Mouse (Mus musculus): ENCODE data around the gene Tfcp2l1. TPM values are rescaled to one million over a fixed set of nuclear protein-coding genes. Genes with fewer than 3 reads are reported as not detected.

Gene Tfcp2l1
- polyA plus RNA-seq, 1 experiment from 2014 or later: 0.15 TPM

DNA sequence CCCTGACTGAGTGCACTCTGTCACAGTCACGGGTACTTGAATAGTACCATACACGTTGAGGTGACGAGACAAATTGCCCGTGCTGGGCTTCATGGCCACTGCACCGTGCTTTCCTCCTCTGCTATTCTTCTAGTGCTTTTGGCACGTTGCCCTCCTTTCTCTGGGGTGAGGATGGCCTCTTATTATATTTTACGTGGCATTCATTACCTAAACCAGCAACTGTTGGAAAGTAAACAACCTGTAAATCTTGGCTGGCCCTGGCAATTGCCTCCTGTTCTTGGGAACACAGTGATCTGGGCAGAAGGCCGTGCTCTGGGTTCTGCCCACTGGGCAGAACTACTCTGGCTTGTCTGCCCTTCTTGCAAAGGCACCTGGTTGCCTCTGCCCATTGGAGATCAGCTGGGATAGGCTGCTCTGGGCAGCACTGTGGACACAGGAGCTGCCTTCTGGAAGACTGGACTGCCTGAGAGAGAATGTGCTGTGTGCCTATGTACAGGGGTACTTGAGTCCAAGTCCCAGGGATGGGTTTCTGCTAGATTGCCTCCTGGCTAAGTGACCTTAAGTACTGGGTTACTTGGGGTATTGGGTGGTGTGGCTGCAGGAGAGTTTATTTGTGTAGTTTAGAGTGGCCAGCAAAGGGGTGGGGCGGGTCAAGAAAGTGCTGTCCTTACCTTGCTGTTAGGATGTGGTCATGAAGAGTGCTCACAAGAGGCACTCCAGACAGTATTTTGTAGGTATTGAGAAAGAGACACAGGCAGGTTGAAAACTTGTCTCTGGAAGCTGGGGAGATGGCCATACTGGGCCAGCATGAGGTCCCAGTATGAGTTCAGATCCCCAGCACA lies 15.6 kb downstream of the Tfcp2l1 start:
- no peak for DNase-seq (ENCODE audit: low spot score)
- Histone ChIP-seq H3K4me1 (replicated peaks; ENCODE audit: control insufficient read depth, insufficient read depth, low read length) (no peaks in the 10 kb centered on the region), H3K4me2 (replicated peaks; ENCODE audit: low read depth, low read length) (no peak overlapping the region), H3K27ac (ENCODE audit: low read depth, low read length) (no peak overlapping the region), H3K9me3 (ENCODE audit: control insufficient read depth, low read length) (no peaks in the 10 kb centered on the region), H3K4me3 (ENCODE audit: low read depth, low read length) (no peak overlapping the region), H3K27me3 (ENCODE audit: control insufficient read depth, insufficient read depth, low read length) (no peaks in the 10 kb centered on the region), H3K9ac (ENCODE audit: low read depth, low read length) (no peak overlapping the region), H3K36me3 (ENCODE audit: control insufficient read depth, insufficient read depth, low read length) (no peaks in the 10 kb centered on the region)
- no peak for ATAC-seq (ENCODE audit: low FRiP score)
- WGBS: 45% methylated on average over 9 of the region's 9 CpGs

DNA sequence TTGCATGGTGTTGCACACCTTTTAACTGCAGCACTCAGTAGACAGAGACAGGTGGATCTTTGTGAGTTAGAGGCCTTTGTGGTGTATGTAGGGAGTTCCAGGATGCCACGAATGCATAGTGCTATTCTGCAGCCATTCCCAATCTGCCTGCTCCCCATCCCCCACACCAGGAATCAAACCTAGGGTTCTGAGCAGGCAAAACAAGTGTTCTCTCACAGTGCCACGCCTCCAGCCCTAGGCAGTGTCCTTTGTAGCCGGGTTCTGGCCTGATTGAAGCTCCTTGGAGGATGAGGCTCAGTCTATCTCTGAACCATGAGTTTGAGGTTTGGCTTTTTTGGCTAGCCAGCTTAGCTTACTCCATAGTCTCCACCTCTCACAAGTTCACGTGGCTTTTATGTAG lies 18.0 kb downstream of the Tfcp2l1 start:
- no peak for ATAC-seq (ENCODE audit: low FRiP score)

DNA sequence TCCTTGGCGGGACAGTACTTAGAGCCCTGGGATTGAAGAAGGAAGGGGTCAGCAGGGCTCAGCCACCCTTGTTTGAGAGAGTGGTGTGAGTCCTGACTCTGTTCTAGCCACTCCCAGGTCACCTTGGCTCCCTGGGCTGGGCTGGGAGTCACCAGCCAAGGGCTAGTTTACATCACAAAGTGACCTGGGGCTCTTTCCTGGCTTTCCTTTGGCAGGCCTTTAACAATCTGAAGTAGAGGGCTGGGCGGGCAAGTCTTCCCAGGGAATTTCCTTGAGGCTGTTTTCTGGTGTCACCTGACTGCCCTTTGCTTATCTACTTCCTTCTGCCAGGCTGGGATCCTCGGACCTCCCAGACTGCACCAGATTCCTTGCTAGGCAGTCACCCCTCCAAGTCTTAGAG lies 20.3 kb downstream of the Tfcp2l1 start:
- Histone ChIP-seq H3K27me3 (ENCODE audit: control insufficient read depth, insufficient read depth, low read length) (no peaks in the 10 kb centered on the region), H3K36me3 (ENCODE audit: control insufficient read depth, insufficient read depth, low read length) (no peaks in the 10 kb centered on the region), H3K9me3 (ENCODE audit: control insufficient read depth, low read length) (no peaks in the 10 kb centered on the region), H3K4me1 (replicated peaks; ENCODE audit: control insufficient read depth, insufficient read depth, low read length) (no peaks in the 10 kb centered on the region), H3K9ac (ENCODE audit: low read depth, low read length) (no peak overlapping the region), H3K4me2 (replicated peaks; ENCODE audit: low read depth, low read length) (no peak overlapping the region), H3K27ac (ENCODE audit: low read depth, low read length) (no peak overlapping the region), H3K4me3 (ENCODE audit: low read depth, low read length) (no peak overlapping the region)
- no peak for ATAC-seq (ENCODE audit: low FRiP score)
- DNase-seq (ENCODE audit: low spot score): no peak
- 20% methylated on average over 3 of the region's 3 CpGs for WGBS

More for the DNA sequence above, 18.0 kb downstream of the Tfcp2l1 start:
- Histone ChIP-seq H3K4me1 (replicated peaks; ENCODE audit: control insufficient read depth, insufficient read depth, low read length) (no peaks in the 10 kb centered on the region), H3K9me3 (ENCODE audit: control insufficient read depth, low read length) (no peaks in the 10 kb centered on the region), H3K27me3 (ENCODE audit: control insufficient read depth, insufficient read depth, low read length) (no peaks in the 10 kb centered on the region), H3K36me3 (ENCODE audit: control insufficient read depth, insufficient read depth, low read length) (no peaks in the 10 kb centered on the region), H3K27ac (ENCODE audit: low read depth, low read length) (no peak overlapping the region), H3K4me2 (replicated peaks; ENCODE audit: low read depth, low read length) (no peak overlapping the region), H3K4me3 (ENCODE audit: low read depth, low read length) (no peak overlapping the region), H3K9ac (ENCODE audit: low read depth, low read length) (no peak overlapping the region)
- WGBS: 67% methylated on average over 4 of the region's 4 CpGs
- DNase-seq (ENCODE audit: low spot score): no peak

DNA sequence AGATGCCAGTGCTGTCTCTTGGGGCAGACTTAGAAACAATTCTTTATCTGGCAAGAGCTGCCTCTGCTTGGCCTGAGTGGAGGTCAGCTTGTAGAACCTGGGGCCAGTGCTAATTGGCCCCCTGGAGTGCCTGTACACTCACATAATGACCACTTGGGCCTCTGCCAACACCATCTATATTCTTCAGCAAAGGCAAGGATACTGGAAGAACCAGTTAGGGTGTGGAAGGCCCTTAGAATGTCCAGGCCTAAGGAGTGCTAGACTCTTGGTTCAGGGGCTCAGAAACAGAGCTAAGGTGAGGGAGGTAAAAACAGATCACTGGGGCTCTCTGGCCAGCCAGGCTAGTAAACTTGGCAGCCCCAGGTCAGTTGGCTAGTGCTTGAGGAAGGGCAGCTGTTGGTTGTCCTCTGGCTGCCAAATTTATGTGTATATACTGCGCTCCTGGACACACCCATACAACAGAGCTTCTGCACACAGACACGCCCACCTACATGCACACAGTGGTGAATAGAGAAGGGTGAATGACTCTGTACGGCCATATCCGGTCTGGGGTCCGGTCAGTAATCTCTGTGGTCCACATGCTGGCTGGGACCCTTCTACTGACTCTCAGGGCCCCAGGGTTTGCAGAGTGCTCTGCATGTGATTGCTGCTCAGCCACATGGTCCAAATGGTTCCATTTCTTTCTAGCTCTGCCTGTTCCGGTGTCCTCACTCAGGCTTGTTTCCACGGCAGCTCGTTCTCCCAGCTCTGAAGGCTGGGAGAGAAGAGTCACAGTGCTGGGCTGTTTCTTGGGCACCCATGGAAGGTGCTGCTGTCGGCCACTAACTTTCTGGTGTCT lies 22.4 kb downstream of the Tfcp2l1 start:
- no peaks in the 10 kb centered on the region for H3K4me1 ChIP-seq (replicated peaks; ENCODE audit: control insufficient read depth, insufficient read depth, low read length)
- no peaks in the 10 kb centered on the region for H3K9me3 ChIP-seq (ENCODE audit: control insufficient read depth, low read length)
- H3K36me3 ChIP-seq (ENCODE audit: control insufficient read depth, insufficient read depth, low read length): no peaks in the 10 kb centered on the region
- DNase-seq (ENCODE audit: low spot score) (no peak), ATAC-seq (ENCODE audit: low FRiP score) (no peak)
- H3K4me2 ChIP-seq (replicated peaks; ENCODE audit: low read depth, low read length): no peak overlapping the region
- WGBS: 74% methylated on average over 9 of the region's 9 CpGs
- H3K27ac ChIP-seq (ENCODE audit: low read depth, low read length): no peak overlapping the region
- no peaks in the 10 kb centered on the region for H3K27me3 ChIP-seq (ENCODE audit: control insufficient read depth, insufficient read depth, low read length)
- H3K9ac ChIP-seq (ENCODE audit: low read depth, low read length): no peak overlapping the region
- no peak overlapping the region for H3K4me3 ChIP-seq (ENCODE audit: low read depth, low read length)

DNA sequence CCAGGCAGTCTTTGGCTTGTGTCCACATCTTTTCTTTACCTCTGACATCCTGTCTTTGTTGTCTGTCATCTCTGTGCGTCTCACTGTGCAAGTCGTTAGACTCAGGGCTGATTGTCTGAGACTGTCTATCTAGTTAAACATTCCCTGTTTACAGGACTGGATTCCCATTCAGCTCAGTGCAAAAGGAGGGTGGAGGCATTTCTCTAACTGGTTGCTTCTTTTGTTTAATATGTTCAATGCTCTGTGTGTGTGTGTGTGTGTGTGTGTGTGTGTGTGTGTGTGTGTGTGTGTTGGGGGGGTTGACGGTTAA lies 23.0 kb downstream of the Tfcp2l1 start:
- WGBS: 54% methylated on average over 3 of the region's 3 CpGs
- no peaks in the 10 kb centered on the region for H3K4me1 ChIP-seq (replicated peaks; ENCODE audit: control insufficient read depth, insufficient read depth, low read length)
- DNase-seq (ENCODE audit: low spot score) (no peak), ATAC-seq (ENCODE audit: low FRiP score) (no peak)
- no peaks in the 10 kb centered on the region for H3K36me3 ChIP-seq (ENCODE audit: control insufficient read depth, insufficient read depth, low read length)
- H3K4me2 ChIP-seq (replicated peaks; ENCODE audit: low read depth, low read length): no peak overlapping the region
- no peak overlapping the region for H3K27ac ChIP-seq (ENCODE audit: low read depth, low read length)
- H3K9ac ChIP-seq (ENCODE audit: low read depth, low read length): no peak overlapping the region
- H3K27me3 ChIP-seq (ENCODE audit: control insufficient read depth, insufficient read depth, low read length): no peaks in the 10 kb centered on the region
- H3K9me3 ChIP-seq (ENCODE audit: control insufficient read depth, low read length): no peaks in the 10 kb centered on the region
- H3K4me3 ChIP-seq (ENCODE audit: low read depth, low read length): no peak overlapping the region

DNA sequence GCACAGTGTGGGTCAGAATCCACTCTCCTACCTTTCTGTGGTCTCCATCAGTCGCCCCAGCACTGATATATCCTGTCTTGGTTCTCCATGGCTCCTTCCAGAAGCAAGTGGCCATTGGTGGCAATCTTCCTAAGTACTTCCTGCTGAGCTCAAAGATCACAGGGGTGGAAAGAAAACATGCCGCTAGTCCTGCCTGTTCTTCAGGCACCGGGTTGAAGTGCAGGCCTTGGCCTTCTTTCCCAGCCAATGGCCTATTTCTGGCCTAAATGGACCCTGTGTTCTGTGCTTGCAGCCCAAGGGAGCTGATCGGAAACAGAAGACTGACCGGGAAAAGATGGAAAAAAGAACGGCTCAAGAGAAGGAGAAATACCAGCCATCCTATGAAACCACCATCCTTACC lies 31.0 kb downstream of the Tfcp2l1 start:
- no peak overlapping the region for H3K4me2 ChIP-seq (replicated peaks; ENCODE audit: low read depth, low read length)
- H3K36me3 ChIP-seq (ENCODE audit: control insufficient read depth, insufficient read depth, low read length): no peaks in the 10 kb centered on the region
- H3K9me3 ChIP-seq (ENCODE audit: control insufficient read depth, low read length): no peaks in the 10 kb centered on the region
- DNase-seq (ENCODE audit: low spot score) (no peak), ATAC-seq (ENCODE audit: low FRiP score) (no peak)
- H3K9ac ChIP-seq (ENCODE audit: low read depth, low read length): no peak overlapping the region
- no peaks in the 10 kb centered on the region for H3K27me3 ChIP-seq (ENCODE audit: control insufficient read depth, insufficient read depth, low read length)
- 88% methylated on average over 6 of the region's 6 CpGs for WGBS
- no peaks in the 10 kb centered on the region for H3K4me1 ChIP-seq (replicated peaks; ENCODE audit: control insufficient read depth, insufficient read depth, low read length)
- H3K4me3 ChIP-seq (ENCODE audit: low read depth, low read length): no peak overlapping the region
- H3K27ac ChIP-seq (ENCODE audit: low read depth, low read length): no peak overlapping the region

DNA sequence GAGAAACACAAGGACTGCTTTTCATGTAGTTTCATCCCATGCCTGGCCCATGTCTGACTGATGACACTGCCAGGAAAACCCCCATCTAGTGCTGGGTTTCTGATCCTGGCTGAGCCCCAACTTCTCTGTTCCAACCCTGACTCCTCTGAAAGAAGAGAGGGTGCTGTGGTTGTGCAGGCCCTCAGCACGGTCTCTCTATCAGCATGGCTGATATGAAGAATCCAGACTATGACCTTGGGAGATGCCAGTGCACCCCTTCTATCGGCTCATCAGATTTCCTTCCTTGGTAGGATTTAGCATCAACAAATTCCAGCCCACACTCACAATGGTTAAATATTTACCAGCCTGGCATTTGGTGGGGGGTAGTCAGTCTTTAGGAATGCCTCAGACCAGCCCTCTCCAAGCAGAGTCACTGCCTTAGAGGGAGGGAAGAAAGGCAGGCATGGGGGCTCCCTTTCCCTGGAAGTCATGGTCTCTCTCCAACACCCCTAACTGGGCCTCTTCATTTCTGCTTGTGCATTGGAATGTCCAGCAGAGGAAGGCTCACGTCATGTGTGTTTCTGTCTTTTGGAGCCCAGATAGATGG lies 33.2 kb downstream of the Tfcp2l1 start:
- Histone ChIP-seq H3K4me1 (replicated peaks; ENCODE audit: control insufficient read depth, insufficient read depth, low read length) (no peaks in the 10 kb centered on the region), H3K4me2 (replicated peaks; ENCODE audit: low read depth, low read length) (no peak overlapping the region), H3K4me3 (ENCODE audit: low read depth, low read length) (no peak overlapping the region), H3K27ac (ENCODE audit: low read depth, low read length) (no peak overlapping the region), H3K9ac (ENCODE audit: low read depth, low read length) (no peak overlapping the region), H3K27me3 (ENCODE audit: control insufficient read depth, insufficient read depth, low read length) (no peaks in the 10 kb centered on the region), H3K9me3 (ENCODE audit: control insufficient read depth, low read length) (no peaks in the 10 kb centered on the region), H3K36me3 (ENCODE audit: control insufficient read depth, insufficient read depth, low read length) (no peaks in the 10 kb centered on the region)
- WGBS: 66% methylated on average over 3 of the region's 3 CpGs
- DNase-seq (ENCODE audit: low spot score): no peak
- ATAC-seq (ENCODE audit: low FRiP score): no peak

DNA sequence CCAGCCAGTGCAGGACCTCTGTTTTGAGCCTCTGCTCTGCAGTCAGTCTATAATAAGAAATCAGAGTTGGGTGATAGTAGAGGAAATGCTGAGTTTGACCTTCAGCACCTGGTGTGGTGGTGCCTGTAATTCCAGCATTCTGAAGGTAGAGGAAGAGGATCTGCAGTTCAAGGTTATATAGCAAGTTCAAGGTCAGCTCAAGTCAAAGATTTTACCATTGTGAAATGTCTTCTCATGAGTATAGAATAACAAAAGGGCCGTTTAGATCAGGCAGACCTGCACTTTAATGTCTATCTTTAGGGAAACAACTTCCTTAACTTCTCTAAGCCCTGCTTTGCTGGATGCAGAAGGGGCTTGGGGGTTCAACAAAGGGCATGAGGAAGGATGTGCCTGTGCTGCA lies 35.3 kb downstream of the Tfcp2l1 start:
- no peak overlapping the region for H3K9ac ChIP-seq (ENCODE audit: low read depth, low read length)
- H3K9me3 ChIP-seq (ENCODE audit: control insufficient read depth, low read length): no peaks in the 10 kb centered on the region
- H3K27ac ChIP-seq (ENCODE audit: low read depth, low read length): no peak overlapping the region
- H3K4me1 ChIP-seq (replicated peaks; ENCODE audit: control insufficient read depth, insufficient read depth, low read length): no peaks in the 10 kb centered on the region
- H3K27me3 ChIP-seq (ENCODE audit: control insufficient read depth, insufficient read depth, low read length): no peaks in the 10 kb centered on the region
- H3K4me2 ChIP-seq (replicated peaks; ENCODE audit: low read depth, low read length): no peak overlapping the region
- 79% methylated on average over 1 of the region's 1 CpGs for WGBS
- no peaks in the 10 kb centered on the region for H3K36me3 ChIP-seq (ENCODE audit: control insufficient read depth, insufficient read depth, low read length)
- no peak for DNase-seq (ENCODE audit: low spot score)
- ATAC-seq (ENCODE audit: low FRiP score): no peak
- H3K4me3 ChIP-seq (ENCODE audit: low read depth, low read length): no peak overlapping the region

Data from hindbrain, embryonic 11.5 days (tissue).